Mouse (Mus musculus) lung, embryonic 15.5 days (tissue): ENCODE measurements around the gene Trim62. TPM values are rescaled to one million over a fixed set of nuclear protein-coding genes. Genes with fewer than 3 reads are reported as not detected.
A peak's percentile ranks its signal among the peaks of the same experiment; 100 is the strongest.
"Not testable (repeated sequence)": the region's sequence is repeated elsewhere in the genome, so short reads cannot be mapped to it uniquely, and the experiment has no call there.

ENCODE experiments used
- ATAC-seq: fragments of 200-750 bp; cut with Nextera tagmentation; 2 replicates; pipeline ENCODE4 v1.8.0; 2017; ENCODE audit warnings: moderate number of reproducible peaks, borderline replicate concordance; ENCODE audit not compliant: low FRiP score, low TSS enrichment; ENCODE audit errors: extremely low read depth
- H3K27ac ChIP-seq: fragments of 300-500 bp; sonication (generic); 2 replicates; pipeline ENCODE4 v1.5.1; 2015; ENCODE audit warnings: moderate library complexity, mild to moderate bottlenecking, inconsistent platforms
- H3K27me3 ChIP-seq: fragments of 300-500 bp; sonication (generic); 2 replicates; pipeline ENCODE4 v1.6.1; 2015; ENCODE audit warnings: inconsistent platforms
- H3K36me3 ChIP-seq: fragments of 300-500 bp; sonication (generic); 2 replicates; pipeline ENCODE4 v1.6.1; 2015; ENCODE audit warnings: inconsistent platforms
- H3K4me1 ChIP-seq: fragments of 300-500 bp; sonication (generic); 2 replicates; pipeline ENCODE4 v1.6.1; 2015; ENCODE audit warnings: inconsistent platforms
- H3K4me2 ChIP-seq: fragments of 300-500 bp; sonication (generic); 2 replicates; pipeline ENCODE4 v1.6.1; 2015; ENCODE audit warnings: inconsistent platforms, mild to moderate bottlenecking, moderate library complexity
- H3K4me3 ChIP-seq: fragments of 300-500 bp; sonication (generic); 2 replicates; pipeline ENCODE4 v1.5.1; 2015; ENCODE audit warnings: mild to moderate bottlenecking, inconsistent platforms
- H3K9ac ChIP-seq: fragments of 300-500 bp; sonication (generic); 2 replicates; pipeline ENCODE4 v1.6.1; 2015; ENCODE audit warnings: inconsistent platforms
- H3K9me3 ChIP-seq: fragments of 300-500 bp; sonication (generic); 2 replicates; pipeline ENCODE4 v1.6.1; 2016; ENCODE audit warnings: inconsistent platforms
- WGBS: fragments of 180-500 bp; shearing (Covaris S2); methylation state at CpG from one replicate; pipeline ENCODE4 v1.1.7; 2015; 5-methylcytosine and 5-hydroxymethylcytosine counted together
- polyA plus RNA-seq: library from polyadenylated mRNA; unstranded; fragments of >200 nt; fragmentation: Nextera tagmentation; extraction: Ambion mirVana; gene quantifications from 2 replicates; pipeline ENCODE4 v1.2.1, GENCODE M21; 2015

Trim62 gene
- polyA plus RNA-seq, 1 experiment from 2014 or later, result 5.7 TPM

- Histone ChIP-seq H3K4me2 (no peak overlapping the region), H3K4me1 (no peaks in the 10 kb centered on the region), H3K36me3 (no peaks in the 10 kb centered on the region), H3K4me3 (no peak overlapping the region), H3K9me3 (no peaks in the 10 kb centered on the region), H3K9ac (no peak overlapping the region), H3K27me3 (no peaks in the 10 kb centered on the region), H3K27ac (no peak overlapping the region)
- peak; percentile 28; the same call in 1 of the 2 replicates for ATAC-seq
- 57% methylated on average over 2 of the region's 2 CpGs for WGBS
These were observed 26.2 kb upstream of the Trim62 start for GRCm38 (mm10) chr4:128857212-128857611.

- not testable (repeated sequence) for H3K9ac ChIP-seq, H3K4me1 ChIP-seq, H3K36me3 ChIP-seq, H3K4me3 ChIP-seq, H3K9me3 ChIP-seq, ATAC-seq, H3K27ac ChIP-seq, H3K27me3 ChIP-seq, H3K4me2 ChIP-seq
These were observed 25.2 kb upstream of the Trim62 start for GRCm38 (mm10) chr4:128858226-128858625.

- no peak overlapping the region for H3K4me3 ChIP-seq
- no peaks in the 10 kb centered on the region for H3K27me3 ChIP-seq
- H3K9ac ChIP-seq, result no peak overlapping the region
- H3K36me3 ChIP-seq, result no peaks in the 10 kb centered on the region
- no peak for ATAC-seq
- H3K27ac ChIP-seq, result no peak overlapping the region
- H3K9me3 ChIP-seq, result no peaks in the 10 kb centered on the region
- 62% methylated on average over 4 of the region's 4 CpGs for WGBS
- no peak overlapping the region for H3K4me2 ChIP-seq
- H3K4me1 ChIP-seq, result no peaks in the 10 kb centered on the region
These were observed 24.5 kb upstream of the Trim62 start for GRCm38 (mm10) chr4:128858878-128859277.

GRCm38 (mm10) chr4:128872992-128873391, 10.4 kb upstream of the Trim62 start:
- no peaks in the 10 kb centered on the region for H3K36me3 ChIP-seq
- no peak overlapping the region for H3K4me3 ChIP-seq
- no peaks in the 10 kb centered on the region for H3K9me3 ChIP-seq
- WGBS, result 37% methylated on average over 19 of the region's 19 CpGs
- 0 out of 2 replicates have a peak overlapping the region, but pooled peaks have one; percentile 25 for H3K4me2 ChIP-seq
- no peak overlapping the region for H3K9ac ChIP-seq
- no peak for ATAC-seq
- H3K4me1 ChIP-seq, result peaks cover 4% of the 10 kb centered on the region; the same call in 1 of the 2 replicates
- H3K27ac ChIP-seq, result no peak overlapping the region
- no peaks in the 10 kb centered on the region for H3K27me3 ChIP-seq

- Histone ChIP-seq H3K4me3 (no peak overlapping the region), H3K4me2 (no peak overlapping the region), H3K9me3 (no peaks in the 10 kb centered on the region), H3K27ac (no peak overlapping the region), H3K4me1 (peaks cover 7% of the 10 kb centered on the region), H3K27me3 (no peaks in the 10 kb centered on the region), H3K36me3 (no peaks in the 10 kb centered on the region), H3K9ac (no peak overlapping the region)
- WGBS, result 89% methylated on average over 17 of the region's 17 CpGs
- ATAC-seq, result no peak
These were observed 9.3 kb upstream of the Trim62 start for GRCm38 (mm10) chr4:128874062-128874461.

GRCm38 (mm10) chr4:128875439-128875838, 7.9 kb upstream of the Trim62 start:
- Histone ChIP-seq H3K27me3 (no peaks in the 10 kb centered on the region), H3K9ac (no peak overlapping the region), H3K4me1 (peaks cover 11% of the 10 kb centered on the region), H3K9me3 (no peaks in the 10 kb centered on the region), H3K27ac (no peak overlapping the region), H3K4me2 (no peak overlapping the region), H3K4me3 (no peak overlapping the region), H3K36me3 (no peaks in the 10 kb centered on the region)
- ATAC-seq, result no peak
- 90% methylated on average over 11 of the region's 11 CpGs for WGBS

- peaks cover 4% of the 10 kb centered on the region; the same call in 1 of the 2 replicates for H3K9me3 ChIP-seq
- WGBS, result 9% methylated on average over 6 of the region's 6 CpGs
- H3K36me3 ChIP-seq, result no peaks in the 10 kb centered on the region
- no peaks in the 10 kb centered on the region for H3K27me3 ChIP-seq
- H3K4me1 ChIP-seq, result peaks cover 11% of the 10 kb centered on the region
- H3K4me3 ChIP-seq, result no peak overlapping the region
- ATAC-seq, result no peak
- H3K9ac ChIP-seq, result no peak overlapping the region
- no peak overlapping the region for H3K4me2 ChIP-seq
- H3K27ac ChIP-seq, result no peak overlapping the region
These were observed 5.9 kb upstream of the Trim62 start for GRCm38 (mm10) chr4:128877520-128877919.

- 20% methylated on average over 13 of the region's 13 CpGs for WGBS
- Histone ChIP-seq H3K36me3 (no peaks in the 10 kb centered on the region), H3K4me2 (no peak overlapping the region), H3K9me3 (peaks cover 4% of the 10 kb centered on the region; the same call in 1 of the 2 replicates), H3K4me3 (no peak overlapping the region), H3K9ac (no peak overlapping the region; the same call in 1 of the 2 replicates), H3K27ac (no peak overlapping the region), H3K27me3 (no peaks in the 10 kb centered on the region), H3K4me1 (peaks cover 16% of the 10 kb centered on the region)
- no peak for ATAC-seq
These were observed 4.4 kb upstream of the Trim62 start for GRCm38 (mm10) chr4:128878901-128879491.

- Histone ChIP-seq H3K9ac (peak overlapping the region; percentile 63), H3K27ac (peak overlapping the region; percentile 43)
- WGBS, result under 1% methylated on average over 85 of the region's 94 CpGs
These were observed 676 bp downstream of the Trim62 start for GRCm38 (mm10) chr4:128883801-128884710.

GRCm38 (mm10) chr4:128884711-128885095, 1.3 kb downstream of the Trim62 start:
- no peak overlapping the region for H3K9ac ChIP-seq
- WGBS, result 38% methylated on average over 5 of the region's 5 CpGs
- no peak for ATAC-seq
- H3K27ac ChIP-seq, result no peak overlapping the region
- peaks cover 6% of the 10 kb centered on the region; the same call in 1 of the 2 replicates for H3K27me3 ChIP-seq
- peaks cover 4% of the 10 kb centered on the region; the same call in 1 of the 2 replicates for H3K9me3 ChIP-seq
- peak overlapping the region; percentile 100 for H3K4me2 ChIP-seq
- peaks cover 23% of the 10 kb centered on the region for H3K4me1 ChIP-seq
- peak overlapping the region; percentile 83 for H3K4me3 ChIP-seq
- H3K36me3 ChIP-seq, result no peaks in the 10 kb centered on the region; the same call in 1 of the 2 replicates

More at GRCm38 (mm10) chr4:128883801-128884710, 676 bp downstream of the Trim62 start:
- Histone ChIP-seq H3K4me3 (peak overlapping the region; percentile 83), H3K36me3 (no peaks in the 10 kb centered on the region; the same call in 1 of the 2 replicates), H3K4me2 (peak overlapping the region; percentile 100), H3K27me3 (peaks cover 6% of the 10 kb centered on the region; the same call in 1 of the 2 replicates), H3K9me3 (peaks cover 4% of the 10 kb centered on the region; the same call in 1 of the 2 replicates), H3K4me1 (peaks cover 25% of the 10 kb centered on the region)
- ATAC-seq, result peak; percentile 47

GRCm38 (mm10) chr4:128885540-128885939, 2.2 kb downstream of the Trim62 start:
- peaks cover 29% of the 10 kb centered on the region for H3K4me1 ChIP-seq
- 96% methylated on average over 8 of the region's 8 CpGs for WGBS
- peaks cover 6% of the 10 kb centered on the region; the same call in 1 of the 2 replicates for H3K27me3 ChIP-seq
- H3K36me3 ChIP-seq, result no peaks in the 10 kb centered on the region; the same call in 1 of the 2 replicates
- H3K27ac ChIP-seq, result no peak overlapping the region
- H3K4me2 ChIP-seq, result no peak overlapping the region
- H3K4me3 ChIP-seq, result no peak overlapping the region
- ATAC-seq, result no peak
- H3K9me3 ChIP-seq, result peaks cover 4% of the 10 kb centered on the region; the same call in 1 of the 2 replicates
- no peak overlapping the region for H3K9ac ChIP-seq

- Histone ChIP-seq H3K4me2 (no peak overlapping the region), H3K9me3 (no peaks in the 10 kb centered on the region), H3K4me3 (no peak overlapping the region), H3K27me3 (peaks cover 6% of the 10 kb centered on the region; the same call in 1 of the 2 replicates), H3K36me3 (no peaks in the 10 kb centered on the region; the same call in 1 of the 2 replicates), H3K9ac (no peak overlapping the region), H3K27ac (no peak overlapping the region), H3K4me1 (peaks cover 40% of the 10 kb centered on the region)
- WGBS, result 56% methylated on average over 5 of the region's 5 CpGs
- no peak for ATAC-seq
These were observed 3.2 kb downstream of the Trim62 start for GRCm38 (mm10) chr4:128886571-128886970.
